Mouse (Mus musculus) forebrain, embryonic 15.5 days (tissue): Measurements from ENCODE around the gene Trpc5os. TPM values are rescaled to one million over a fixed set of nuclear protein-coding genes. Genes with fewer than 3 reads are reported as not detected.

ENCODE experiments used
- ATAC-seq: fragments of 200-750 bp; cut with Nextera tagmentation; replicated peaks from 2 replicates; pipeline ENCODE4 v1.8.0; 2017; ENCODE audit warnings: mild to moderate bottlenecking, moderate TSS enrichment, moderate library complexity
- H3K27ac ChIP-seq: fragments of 300-500 bp; sonication (generic); replicated peaks from 2 replicates; pipeline ENCODE4 v1.5.1; 2015; ENCODE audit warnings: mild to moderate bottlenecking, inconsistent platforms
- H3K27me3 ChIP-seq: fragments of 300-500 bp; sonication (generic); 2 replicates; pipeline ENCODE4 v1.6.1; 2015; ENCODE audit warnings: inconsistent platforms
- H3K36me3 ChIP-seq: fragments of 300-500 bp; sonication (generic); 2 replicates; pipeline ENCODE4 v1.6.1; 2015; ENCODE audit warnings: mild to moderate bottlenecking, inconsistent platforms
- H3K4me1 ChIP-seq: fragments of 300-500 bp; sonication (generic); 2 replicates; pipeline ENCODE4 v1.6.1; 2015; ENCODE audit warnings: inconsistent platforms
- H3K4me2 ChIP-seq: fragments of 300-500 bp; sonication (generic); replicated peaks from 2 replicates; pipeline ENCODE4 v1.6.1; 2015; ENCODE audit warnings: mild to moderate bottlenecking, inconsistent platforms
- H3K4me3 ChIP-seq: fragments of 300-500 bp; sonication (generic); 2 replicates; pipeline ENCODE4 v1.5.1; 2015; ENCODE audit warnings: mild to moderate bottlenecking, inconsistent platforms
- H3K9ac ChIP-seq: fragments of 300-500 bp; sonication (generic); replicated peaks from 2 replicates; pipeline ENCODE4 v1.6.1; 2015; ENCODE audit warnings: mild to moderate bottlenecking, inconsistent platforms
- H3K9me3 ChIP-seq: fragments of 300-500 bp; sonication (generic); 2 replicates; pipeline ENCODE4 v1.6.1; 2016; ENCODE audit warnings: inconsistent platforms
- WGBS: fragments of 180-500 bp; shearing (Covaris S2); methylation state at CpG from one replicate; pipeline ENCODE4 v1.1.7; 2015; ENCODE audit warnings: mixed read lengths; 5-methylcytosine and 5-hydroxymethylcytosine counted together
- polyA plus RNA-seq: library from polyadenylated mRNA; unstranded; fragments of >200 nt; fragmentation: Nextera tagmentation; extraction: Ambion mirVana; gene quantifications from 2 replicates; pipeline ENCODE4 v1.2.1, GENCODE M21; 2015

Gene Trpc5os
- polyA plus RNA-seq: 0.05 TPM in 1 of 2 replicates, not detected in the other

DNA sequence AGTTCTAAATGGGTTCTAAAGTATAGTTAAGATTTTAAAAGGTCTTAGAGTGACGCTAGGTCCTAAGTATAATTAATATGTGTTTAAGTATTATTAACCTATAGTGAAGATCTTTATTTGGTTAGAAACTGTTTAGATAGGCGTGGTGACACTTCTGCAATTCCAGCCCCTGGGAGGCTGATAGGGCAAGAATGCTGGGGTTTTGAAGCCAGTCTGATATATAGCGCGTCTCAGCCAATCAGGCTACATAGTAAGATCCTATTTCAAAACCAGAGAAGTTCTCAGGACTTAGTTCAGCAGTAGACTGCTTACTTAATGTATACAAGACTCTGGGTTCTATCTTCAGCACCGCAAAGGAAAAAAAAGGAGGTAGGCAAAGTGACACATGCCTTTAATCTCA, at the start of gene Trpc5os:
Gene Trpc5os (plus strand): TSS at position 301 of the 400 bp plus-strand sequence.
- 94% methylated on average over 5 of the region's 5 CpGs for WGBS
- Histone ChIP-seq H3K9ac (no peak within 1 kb of the TSS), H3K4me2 (no peak within 1 kb of the TSS), H3K36me3 (no peaks in the 10 kb centered on the region), H3K4me1 (no peaks in the 10 kb centered on the region), H3K27me3 (no peaks in the 10 kb centered on the region), H3K27ac (no peak within 1 kb of the TSS), H3K4me3 (no peak within 1 kb of the TSS), H3K9me3 (no peaks in the 10 kb centered on the region)
- ATAC-seq: no peak

- WGBS: 83% methylated on average over 5 of the region's 5 CpGs
- H3K9me3 ChIP-seq: no peaks in the 10 kb centered on the region
- no peak overlapping the region for H3K9ac ChIP-seq
- no peaks in the 10 kb centered on the region for H3K4me1 ChIP-seq
- no peak for ATAC-seq
- no peaks in the 10 kb centered on the region for H3K36me3 ChIP-seq
- H3K4me2 ChIP-seq: no peak overlapping the region
- no peaks in the 10 kb centered on the region for H3K27me3 ChIP-seq
- no peak overlapping the region for H3K4me3 ChIP-seq
- H3K27ac ChIP-seq: no peak overlapping the region
These were observed 48.3 kb upstream of the Trpc5os start for GRCm38 (mm10) chrX:144408036-144408435.

DNA sequence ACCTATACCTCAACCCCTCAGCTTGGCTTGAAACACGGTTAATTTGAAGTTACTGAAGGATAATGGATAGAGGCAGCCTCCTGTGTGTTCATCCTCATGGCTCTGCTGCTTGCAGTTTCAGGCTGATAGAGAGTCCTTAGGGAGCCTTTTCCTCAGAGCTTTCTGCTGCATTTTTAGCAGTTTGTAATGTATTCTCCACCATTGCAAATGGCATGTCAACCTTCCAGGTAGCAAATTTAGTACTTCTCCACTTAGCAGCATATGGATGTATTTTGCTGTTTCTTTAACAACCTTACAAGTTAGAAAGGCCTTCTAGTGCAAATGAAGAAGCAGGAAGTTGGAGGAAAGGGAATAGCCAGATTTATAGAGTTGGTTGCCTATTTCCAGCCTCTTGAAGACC, 36.1 kb upstream of the Trpc5os start:
- H3K27me3 ChIP-seq: no peaks in the 10 kb centered on the region
- WGBS: 45% methylated on average over 1 of the region's 1 CpGs
- H3K4me3 ChIP-seq: no peak overlapping the region
- H3K4me1 ChIP-seq: no peaks in the 10 kb centered on the region
- H3K9me3 ChIP-seq: no peaks in the 10 kb centered on the region
- no peak for ATAC-seq
- H3K9ac ChIP-seq: no peak overlapping the region
- H3K36me3 ChIP-seq: no peaks in the 10 kb centered on the region
- H3K4me2 ChIP-seq: no peak overlapping the region
- no peak overlapping the region for H3K27ac ChIP-seq

- H3K27ac ChIP-seq: no peak overlapping the region
- H3K27me3 ChIP-seq: no peaks in the 10 kb centered on the region
- no peak overlapping the region for H3K4me2 ChIP-seq
- WGBS: 90% methylated on average over 1 of the region's 1 CpGs
- no peak overlapping the region for H3K9ac ChIP-seq
- no peaks in the 10 kb centered on the region for H3K4me1 ChIP-seq
- no peaks in the 10 kb centered on the region for H3K36me3 ChIP-seq
- H3K4me3 ChIP-seq: no peak overlapping the region
- no peaks in the 10 kb centered on the region for H3K9me3 ChIP-seq
- ATAC-seq: no peak
These were observed 35.3 kb upstream of the Trpc5os start for GRCm38 (mm10) chrX:144421091-144421490.

DNA sequence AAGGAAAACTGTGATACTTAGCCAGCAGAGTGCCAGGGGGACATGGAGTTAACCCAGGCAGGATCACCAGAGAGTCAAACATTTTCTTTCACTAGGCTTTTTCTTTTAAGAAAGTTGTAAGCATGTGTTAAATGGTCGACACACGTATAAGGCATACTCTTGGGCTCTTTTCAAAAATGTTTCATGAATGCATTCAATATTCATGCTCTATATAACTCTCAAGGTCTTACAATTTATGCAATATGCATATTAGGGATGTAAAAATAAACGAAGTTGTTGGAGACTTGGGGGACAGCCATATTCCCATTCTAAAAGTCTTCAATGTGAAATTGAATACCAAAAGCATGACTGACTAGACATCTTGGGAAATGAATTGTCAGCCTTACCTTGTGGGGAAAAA, 32.5 kb upstream of the Trpc5os start:
- no peak overlapping the region for H3K27ac ChIP-seq
- H3K27me3 ChIP-seq: no peaks in the 10 kb centered on the region
- H3K4me2 ChIP-seq: no peak overlapping the region
- H3K9me3 ChIP-seq: no peaks in the 10 kb centered on the region
- ATAC-seq: no peak
- no peak overlapping the region for H3K9ac ChIP-seq
- no peaks in the 10 kb centered on the region for H3K4me1 ChIP-seq
- WGBS: 72% methylated on average over 3 of the region's 3 CpGs
- no peak overlapping the region for H3K4me3 ChIP-seq
- no peaks in the 10 kb centered on the region for H3K36me3 ChIP-seq

DNA sequence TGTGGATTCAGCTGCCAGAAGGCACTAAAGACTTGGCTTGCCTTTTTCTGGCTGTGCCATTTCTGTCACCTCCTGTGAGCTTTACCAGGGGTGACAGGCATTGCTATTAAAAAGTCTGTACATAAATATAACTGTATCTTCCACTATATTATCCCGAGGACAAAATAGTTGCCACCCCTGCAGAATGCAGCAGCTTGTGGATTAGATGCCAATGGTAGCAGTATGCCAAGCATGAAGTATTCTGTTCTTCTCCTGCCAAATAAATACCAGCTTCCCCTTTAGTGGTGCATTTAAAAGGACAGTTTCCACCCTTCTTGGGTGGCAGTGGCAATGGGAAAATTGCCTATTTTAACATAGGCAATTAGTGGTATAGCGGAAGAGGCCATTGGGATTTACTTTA, 8.0 kb downstream of the Trpc5os start:
- H3K27me3 ChIP-seq: no peaks in the 10 kb centered on the region
- 55% methylated on average over 2 of the region's 2 CpGs for WGBS
- H3K27ac ChIP-seq: no peak overlapping the region

DNA sequence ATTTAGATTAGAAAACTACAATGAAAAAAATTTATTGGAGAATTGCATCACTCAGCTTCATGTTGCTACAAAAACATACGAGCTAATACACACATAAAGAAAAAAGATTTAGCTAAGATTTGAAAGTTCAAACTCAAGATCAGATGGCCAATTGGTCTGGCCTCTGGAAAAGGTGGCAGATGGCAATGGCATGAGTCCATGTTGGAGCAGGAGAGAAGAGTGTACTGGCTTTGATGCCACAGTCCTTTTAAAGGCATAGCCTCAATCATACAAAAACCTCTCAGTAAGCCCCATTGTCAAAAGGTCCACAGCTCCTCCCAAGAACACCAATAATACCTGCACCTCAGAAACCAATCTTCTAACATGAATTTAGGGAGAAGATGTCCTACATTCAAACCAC, 35.0 kb downstream of the Trpc5os start:
- no peak for ATAC-seq
- 79% methylated on average over 1 of the region's 1 CpGs for WGBS
- Histone ChIP-seq H3K9me3 (no peaks in the 10 kb centered on the region), H3K4me3 (no peak overlapping the region), H3K9ac (no peak overlapping the region), H3K36me3 (no peaks in the 10 kb centered on the region), H3K4me1 (no peaks in the 10 kb centered on the region), H3K4me2 (no peak overlapping the region), H3K27ac (no peak overlapping the region), H3K27me3 (no peaks in the 10 kb centered on the region)

More for the DNA sequence above, 8.0 kb downstream of the Trpc5os start:
- Histone ChIP-seq H3K9ac (no peak overlapping the region), H3K4me2 (no peak overlapping the region), H3K9me3 (no peaks in the 10 kb centered on the region), H3K4me3 (no peak overlapping the region), H3K4me1 (no peaks in the 10 kb centered on the region), H3K36me3 (no peaks in the 10 kb centered on the region)
- ATAC-seq: no peak

DNA sequence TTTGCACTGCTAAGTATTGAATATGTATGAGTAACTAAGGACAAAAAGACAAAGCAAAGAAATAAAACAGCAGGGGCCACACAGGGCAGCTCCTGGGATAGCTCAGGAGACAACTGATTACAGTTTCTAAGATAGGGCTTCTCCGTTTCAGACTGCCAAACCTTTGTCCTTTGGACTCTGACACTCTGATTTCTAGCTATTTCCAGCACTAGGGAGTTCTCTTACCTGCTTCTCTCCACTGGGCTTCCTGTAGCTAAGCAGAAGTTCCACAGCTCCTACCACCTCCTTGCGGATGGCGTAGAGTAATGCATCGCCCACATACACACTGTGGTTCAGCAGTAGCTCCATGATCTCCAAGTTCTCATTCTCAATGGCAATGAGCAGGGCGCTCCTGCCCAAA, 66.9 kb downstream of the Trpc5os start:
- no peaks in the 10 kb centered on the region for H3K4me1 ChIP-seq
- no peaks in the 10 kb centered on the region for H3K27me3 ChIP-seq
- no peaks in the 10 kb centered on the region for H3K36me3 ChIP-seq
- H3K4me2 ChIP-seq: no peak overlapping the region
- H3K9me3 ChIP-seq: no peaks in the 10 kb centered on the region
- no peak for ATAC-seq
- H3K4me3 ChIP-seq: no peak overlapping the region
- WGBS: 86% methylated on average over 5 of the region's 5 CpGs
- H3K9ac ChIP-seq: no peak overlapping the region
- no peak overlapping the region for H3K27ac ChIP-seq

- no peaks in the 10 kb centered on the region for H3K4me1 ChIP-seq
- H3K27ac ChIP-seq: no peak overlapping the region
- no peak for ATAC-seq
- H3K4me3 ChIP-seq: no peak overlapping the region
- 88% methylated on average over 7 of the region's 7 CpGs for WGBS
- no peaks in the 10 kb centered on the region for H3K27me3 ChIP-seq
- H3K9ac ChIP-seq: no peak overlapping the region
- H3K36me3 ChIP-seq: no peaks in the 10 kb centered on the region
- H3K9me3 ChIP-seq: no peaks in the 10 kb centered on the region
- no peak overlapping the region for H3K4me2 ChIP-seq
These were observed 69.7 kb downstream of the Trpc5os start for GRCm38 (mm10) chrX:144526042-144526441.

Other genes starting within 250 kb of the Trpc5os start
- 15.6 and 18.3 TPM in 2 replicates for gene Alg13, start 138.8 kb upstream of the Trpc5os start, polyA plus RNA-seq
- 0.91 and 1.0 TPM in 2 replicates for gene Trpc5, start 231.6 kb downstream of the Trpc5os start, polyA plus RNA-seq
- gene Rtl4, start 232.3 kb downstream of the Trpc5os start, polyA plus RNA-seq: 0.32 and 0.67 TPM in 2 replicates